Mouse (Mus musculus) bone marrow macrophage, adult 2 months (primary cell): ENCODE measurements around the gene Ankrd2.

Experiments used
- CTCF ChIP-seq: IDR thresholded peaks from 2 replicates; pipeline ENCODE4 v1.5.1; 2012; ENCODE audit warnings: low read depth, mild to moderate bottlenecking, low read length, moderate library complexity
- POLR2A ChIP-seq: IDR thresholded peaks from 2 replicates; pipeline ENCODE4 v1.6.1; 2012; ENCODE audit warnings: mild to moderate bottlenecking, low read depth, low read length, borderline replicate concordance

GRCm38 (mm10) chr19:42050251-42050650 is 14.5 kb downstream of the Ankrd2 start:
- TF ChIP-seq CTCF (no peak), POLR2A (no peak)
